Mouse (Mus musculus): ENCODE results near the gene Cnih3. TPM values are rescaled to one million over a fixed set of nuclear protein-coding genes. Genes with fewer than 3 reads are reported as not detected.

Cnih3 gene
- total RNA-seq, 2 experiments from 2014 or later = 0.14 to 0.34 TPM

GRCm38 (mm10) chr1:181352043-181352366, 423 bp upstream of the Cnih3 start:
- DNase-seq (ENCODE audit: low spot score in 2 of 2) = no peak

- no peak for DNase-seq (ENCODE audit: low spot score in 2 of 2)
Measured at GRCm38 (mm10) chr1:181353200-181354097, 1.0 kb downstream of the Cnih3 start.

- DNase-seq (ENCODE audit: low spot score in 2 of 2) = no peak
Measured at GRCm38 (mm10) chr1:181355683-181356082, 3.3 kb downstream of the Cnih3 start.

DNA sequence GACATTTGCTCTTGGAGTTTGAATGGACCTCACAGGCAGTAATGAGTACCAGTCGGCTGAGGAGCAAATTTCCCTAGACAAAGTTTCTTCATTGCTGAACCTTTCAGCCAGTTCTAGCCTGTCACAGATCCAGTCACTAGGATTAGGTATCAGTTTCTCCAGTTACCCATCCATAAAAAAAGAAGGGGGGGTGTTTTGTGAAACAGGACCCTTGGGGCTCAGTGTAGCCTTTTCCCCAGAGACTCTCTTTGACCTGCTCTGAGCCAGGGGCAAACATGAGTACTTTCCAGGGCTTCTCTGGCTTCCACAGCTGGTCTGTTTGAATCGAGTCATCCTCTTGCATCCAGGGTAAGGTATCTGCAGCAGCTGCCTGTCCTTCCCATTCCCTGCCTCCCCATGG, 5.4 kb downstream of the Cnih3 start:
- no peak for DNase-seq (ENCODE audit: low spot score in 2 of 2)

GRCm38 (mm10) chr1:181358526-181358925, 6.1 kb downstream of the Cnih3 start:
- DNase-seq (ENCODE audit: low spot score in 2 of 2) = no peak

DNA sequence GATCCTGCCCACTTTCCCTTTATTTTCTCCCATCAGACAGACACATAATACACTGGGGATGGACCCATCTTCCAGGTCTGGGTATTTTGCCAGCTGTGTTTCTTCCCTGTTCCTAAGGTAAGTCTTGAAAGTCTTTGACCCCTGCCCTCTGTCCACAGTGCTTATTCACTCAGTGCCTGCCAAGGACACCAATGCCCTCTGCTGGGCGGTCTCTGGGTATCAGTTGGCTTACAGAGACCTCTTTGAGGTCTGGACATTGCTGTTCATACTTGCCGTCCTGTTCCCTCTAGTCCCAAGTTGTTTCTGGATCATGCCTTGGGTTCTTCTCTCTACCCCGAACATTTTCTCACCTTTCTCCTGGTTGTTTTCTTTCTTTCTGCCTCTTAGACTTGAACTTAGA, 8.3 kb downstream of the Cnih3 start:
- no peak for DNase-seq (ENCODE audit: low spot score in 2 of 2)

- DNase-seq (ENCODE audit: low spot score in 2 of 2) = no peak
Measured at GRCm38 (mm10) chr1:181364025-181364424, 11.6 kb downstream of the Cnih3 start.

DNA sequence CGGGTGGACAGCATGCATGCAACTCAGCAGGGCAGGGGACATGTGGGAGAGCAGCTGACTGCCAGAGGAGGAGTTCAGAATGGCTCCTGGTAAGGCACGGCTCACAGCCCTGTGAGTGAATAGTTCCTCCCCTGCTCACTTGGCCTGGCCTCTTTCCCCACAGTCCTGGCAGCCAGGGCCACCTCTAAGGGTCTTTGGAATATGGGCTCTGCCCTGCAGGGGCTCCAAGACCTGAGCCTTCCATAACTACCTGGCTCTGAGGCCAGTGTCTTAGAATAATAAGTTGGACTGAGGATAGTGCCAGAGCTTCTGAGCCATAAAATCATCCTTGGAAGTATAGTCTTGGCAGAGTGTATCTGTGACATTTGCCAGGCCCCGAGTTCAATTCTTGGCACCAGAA, 12.9 kb downstream of the Cnih3 start:
- DNase-seq (ENCODE audit: low spot score in 2 of 2) = no peak

GRCm38 (mm10) chr1:181368789-181369570, 16.6 kb downstream of the Cnih3 start:
- DNase-seq (ENCODE audit: low spot score in 2 of 2) = no peak

- DNase-seq (ENCODE audit: low spot score in 2 of 2) = no peak
Measured at GRCm38 (mm10) chr1:181370370-181370769, 17.9 kb downstream of the Cnih3 start.

DNA sequence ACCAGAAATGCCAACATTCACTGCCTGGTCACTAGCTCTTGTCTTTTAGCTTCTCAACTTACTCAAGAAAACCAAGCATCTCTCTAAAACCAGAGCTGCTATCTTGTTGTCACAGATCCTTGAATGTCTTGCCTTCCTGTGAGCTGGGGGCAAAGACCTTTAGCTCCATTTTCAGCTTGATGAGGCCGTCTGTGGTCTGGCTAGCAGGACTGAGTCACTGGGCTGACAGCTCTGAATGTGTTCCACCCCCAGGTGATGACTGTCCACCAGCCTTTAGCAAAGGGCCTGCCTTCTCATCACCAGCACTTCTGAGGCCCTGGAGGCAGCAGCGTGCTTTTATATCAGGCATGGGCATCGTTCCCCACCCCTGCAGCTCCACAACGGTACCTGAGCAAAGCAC, 18.8 kb downstream of the Cnih3 start:
- DNase-seq (ENCODE audit: low spot score in 2 of 2) = no peak

DNA sequence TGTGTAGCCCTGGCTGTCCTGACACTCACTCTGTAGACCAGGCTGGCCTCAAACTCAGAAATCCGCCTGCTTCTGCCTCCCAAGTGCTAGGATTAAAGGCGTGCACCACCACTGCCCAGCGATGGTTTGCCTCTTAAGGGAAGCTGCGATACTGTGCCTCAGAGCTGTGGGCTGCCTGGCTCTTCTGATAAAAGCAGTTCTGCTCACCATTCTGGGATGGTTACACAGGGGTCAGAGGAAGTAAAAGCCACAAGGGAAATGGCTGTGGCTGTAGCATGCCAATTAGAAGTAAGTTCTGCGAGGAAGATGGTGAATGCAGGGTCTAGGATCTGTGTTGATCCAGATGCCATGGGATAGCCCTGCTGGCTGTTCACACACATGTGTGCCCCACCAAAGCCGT, 19.9 kb downstream of the Cnih3 start:
- DNase-seq (ENCODE audit: low spot score in 2 of 2) = no peak

DNA sequence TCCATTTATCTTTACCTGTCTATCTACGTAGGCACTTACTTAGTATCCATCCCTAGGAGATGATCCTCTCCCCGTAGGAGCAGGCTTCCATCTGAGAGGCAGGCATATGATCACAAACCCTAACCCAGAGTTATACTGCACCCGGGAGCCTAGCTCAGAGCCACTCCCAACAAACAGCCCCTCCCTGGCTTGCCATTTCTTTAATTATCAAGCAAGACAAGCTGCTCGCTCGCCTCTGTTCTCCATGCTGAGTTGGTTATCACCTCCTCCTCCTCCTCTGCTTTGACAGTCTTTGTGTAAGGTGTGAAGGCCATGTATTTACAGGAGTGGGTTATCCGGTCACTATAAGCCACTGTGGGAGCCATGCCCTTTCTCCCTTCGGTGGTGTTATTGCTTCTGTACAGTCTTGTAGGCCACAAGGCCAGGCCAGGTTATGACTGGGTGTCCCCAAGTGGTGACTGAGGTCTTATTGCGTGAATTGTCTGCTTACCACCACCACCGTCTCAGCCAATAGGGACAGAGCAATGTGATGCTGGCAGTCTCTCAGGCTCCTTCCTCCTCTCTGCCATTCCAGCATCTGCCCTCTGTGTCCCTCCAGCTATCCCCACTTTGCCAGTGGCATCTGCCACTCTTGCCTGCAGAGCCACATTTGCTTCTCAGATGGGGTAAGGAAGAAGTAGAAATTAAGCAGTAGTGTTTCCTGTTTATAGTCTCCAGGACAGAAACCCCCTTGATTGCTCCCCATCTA, 22.4 kb downstream of the Cnih3 start:
- DNase-seq (ENCODE audit: low spot score in 2 of 2) = no peak

- no peak for DNase-seq (ENCODE audit: low spot score in 2 of 2)
Measured at GRCm38 (mm10) chr1:181376431-181376830, 24.0 kb downstream of the Cnih3 start.

GRCm38 (mm10) chr1:181379664-181380063, 27.2 kb downstream of the Cnih3 start:
- peak in 1 of 2 experiments; percentile 15 for DNase-seq (ENCODE audit: low spot score in 2 of 2)

DNA sequence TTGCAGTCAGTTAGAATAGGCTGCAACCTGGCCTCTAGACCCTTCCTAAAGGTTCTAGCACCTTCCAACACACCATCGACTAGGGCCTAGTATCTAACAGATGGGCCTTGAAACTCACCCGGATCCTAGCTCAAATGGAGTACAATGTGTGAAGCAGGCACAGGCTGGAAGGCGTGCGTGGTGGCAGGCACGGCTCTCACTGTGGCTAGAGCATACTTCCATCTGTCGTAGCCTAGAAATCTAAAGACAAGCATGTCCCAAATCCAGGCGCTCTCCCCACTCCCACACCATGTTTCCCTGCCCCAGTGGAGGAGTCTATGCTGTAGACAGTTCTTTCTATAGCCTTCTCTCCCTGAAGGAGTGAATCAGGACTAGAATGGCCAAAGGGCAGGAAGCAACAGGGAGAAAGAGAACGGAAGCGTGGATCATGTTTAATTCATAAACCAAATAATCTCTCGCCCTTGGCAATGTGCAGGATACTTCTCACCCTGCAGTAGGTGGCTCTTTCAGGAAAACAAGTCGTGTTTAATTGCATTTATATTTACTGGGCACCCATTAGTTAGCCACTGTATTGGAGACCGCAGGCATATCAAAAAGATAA, 29.1 kb downstream of the Cnih3 start:
- DNase-seq (ENCODE audit: low spot score in 2 of 2) = no peak

- DNase-seq (ENCODE audit: low spot score in 2 of 2) = no peak
Measured at GRCm38 (mm10) chr1:181389264-181389663, 36.8 kb downstream of the Cnih3 start.

DNA sequence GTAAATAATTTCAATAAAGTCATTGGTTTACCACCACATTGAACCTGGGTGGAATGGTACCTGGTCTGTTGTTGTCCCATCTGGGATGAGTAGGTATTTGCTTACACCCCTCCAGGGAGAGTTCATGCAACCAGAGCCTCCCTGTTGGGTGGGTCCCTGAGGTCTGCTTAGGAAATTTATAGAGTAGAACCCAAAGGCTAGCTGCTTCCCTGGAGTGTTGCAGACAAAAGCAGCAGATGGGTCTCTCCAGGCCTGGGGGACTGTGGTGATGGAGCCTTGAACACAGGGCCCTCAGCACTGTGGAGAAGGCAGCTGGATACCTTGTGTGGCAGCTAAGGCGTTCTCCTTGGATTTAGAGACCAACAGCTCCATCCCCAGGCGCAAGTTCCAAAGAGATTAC, 40.1 kb downstream of the Cnih3 start:
- DNase-seq (ENCODE audit: low spot score in 2 of 2) = no peak

DNA sequence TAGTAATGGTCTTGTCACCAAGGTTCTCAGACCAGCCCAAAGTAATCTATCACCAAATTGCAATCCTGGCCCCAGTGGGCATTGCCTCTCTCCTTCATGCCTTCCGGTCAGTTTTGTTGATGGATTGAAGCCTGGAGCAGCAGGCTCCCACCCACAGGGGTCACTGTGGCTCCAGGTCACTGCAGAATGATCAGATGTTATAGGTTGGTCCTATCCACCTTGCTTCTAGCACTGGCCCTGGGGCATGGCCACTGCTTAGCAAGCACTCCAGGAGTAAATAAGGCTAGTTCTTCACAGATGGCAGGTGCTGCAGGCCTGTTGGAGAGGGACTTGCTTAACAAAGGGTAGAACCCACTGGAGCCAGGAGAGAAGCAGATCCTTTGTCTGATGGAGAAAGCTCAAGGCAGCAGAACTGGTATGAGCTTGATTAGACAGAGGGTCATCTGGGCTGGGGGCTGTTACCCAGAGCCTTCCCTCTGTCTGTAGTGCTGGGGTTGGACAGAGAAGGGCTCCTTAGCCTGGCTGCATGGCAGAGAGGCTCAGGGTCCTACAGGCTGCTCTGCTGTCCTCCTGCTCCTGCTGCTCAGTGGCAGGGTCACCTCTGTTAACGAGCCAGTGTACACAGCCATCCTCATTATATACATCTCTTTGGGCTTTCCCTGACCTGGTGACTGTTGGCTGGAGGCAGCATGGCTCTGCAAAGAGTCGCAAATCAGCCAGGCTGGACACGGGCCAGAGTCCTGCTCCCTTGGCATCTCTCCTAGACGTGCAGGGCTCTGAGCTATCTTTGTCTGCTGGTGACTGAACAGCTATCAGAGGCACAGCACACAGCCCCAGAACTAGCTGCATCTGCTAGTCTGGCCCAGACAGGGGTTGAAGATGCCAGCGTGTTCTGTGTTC, 41.1 kb downstream of the Cnih3 start:
- peak; percentile 53 to 69 for DNase-seq (ENCODE audit: low spot score in 2 of 2)

GRCm38 (mm10) chr1:181395234-181395828, 42.9 kb downstream of the Cnih3 start:
- DNase-seq (ENCODE audit: low spot score in 2 of 2) = no peak

Measured in adrenal gland, postnatal 4 days (tissue).